Mouse (Mus musculus) natural killer cell, adult 2 months (primary cell): ENCODE measurements around the gene Cngb1.
A peak's percentile ranks its signal among the peaks of the same experiment; 100 is the strongest.
"Not testable (repeated sequence)": the region's sequence is repeated elsewhere in the genome, so short reads cannot be mapped to it uniquely, and the experiment has no call there.

Experiments
- DNase-seq, 2 experiments: peaks; one replicate each; pipeline ENCODE4 v3.0.0; 2022; ENCODE audit warnings: low spot score in 2 of 2

Gene Cngb1

GRCm38 (mm10) chr8:95245180-95245579 is 61.2 kb downstream of the Cngb1 start:
- DNase-seq: peak; percentile 54 to 74

GRCm38 (mm10) chr8:95243853-95244252 is 62.5 kb downstream of the Cngb1 start:
- DNase-seq: no peak

GRCm38 (mm10) chr8:95242826-95243571 is 63.4 kb downstream of the Cngb1 start:
- DNase-seq: no peak

- no peak for DNase-seq
These were observed 64.1 kb downstream of the Cngb1 start for GRCm38 (mm10) chr8:95242099-95242825.

- peak; percentile 50 to 67 for DNase-seq
These were observed 70.7 kb downstream of the Cngb1 start for GRCm38 (mm10) chr8:95235683-95236082.

GRCm38 (mm10) chr8:95230086-95230485 is 76.3 kb downstream of the Cngb1 start:
- not testable (repeated sequence) for DNase-seq

GRCm38 (mm10) chr8:95227151-95227468 is 79.3 kb downstream of the Cngb1 start:
- DNase-seq: no peak

- DNase-seq: no peak
These were observed 79.9 kb downstream of the Cngb1 start for GRCm38 (mm10) chr8:95226251-95227150.

GRCm38 (mm10) chr8:95223969-95224368 is 82.4 kb downstream of the Cngb1 start:
- DNase-seq: no peak

- DNase-seq: no peak
These were observed 85.3 kb downstream of the Cngb1 start for GRCm38 (mm10) chr8:95221045-95221444.

- no peak for DNase-seq
These were observed 85.8 kb downstream of the Cngb1 start for GRCm38 (mm10) chr8:95220571-95220998.

GRCm38 (mm10) chr8:95219623-95220022 is 86.8 kb downstream of the Cngb1 start:
- DNase-seq: no peak

GRCm38 (mm10) chr8:95215709-95216360 is 90.5 kb downstream of the Cngb1 start:
- DNase-seq: no peak

GRCm38 (mm10) chr8:95209924-95210323 is 96.5 kb downstream of the Cngb1 start:
- DNase-seq: no peak

- DNase-seq: no peak
These were observed 100.4 kb downstream of the Cngb1 start for GRCm38 (mm10) chr8:95205946-95206345.

- peak; percentile 52 to 69 for DNase-seq
These were observed 102.4 kb downstream of the Cngb1 start for GRCm38 (mm10) chr8:95204039-95204380.

GRCm38 (mm10) chr8:95203326-95204038 is 102.9 kb downstream of the Cngb1 start:
- no peak for DNase-seq

- DNase-seq: no peak
These were observed 103.6 kb downstream of the Cngb1 start, which contains the start of gene Kifc3 for GRCm38 (mm10) chr8:95202649-95203275. TSS of gene Kifc3 (minus strand) at chr8:95202812.

GRCm38 (mm10) chr8:95202056-95202570 is 104.3 kb downstream of the Cngb1 start:
- no peak for DNase-seq

GRCm38 (mm10) chr8:95201491-95201890 is 104.9 kb downstream of the Cngb1 start:
- DNase-seq: no peak
